Mouse (Mus musculus) lung, adult 2 months (tissue): ENCODE data around the gene Frmd8.

Source experiments
- CTCF ChIP-seq: fragments of 200-500 bp; IDR thresholded peaks from 2 replicates; pipeline ENCODE4 v1.5.1; 2011; ENCODE audit warnings: mild to moderate bottlenecking, low read length, control low read depth; ENCODE audit not compliant: insufficient read depth
- POLR2A ChIP-seq: fragments of 200-500 bp; IDR thresholded peaks from 2 replicates; pipeline ENCODE4 v1.6.1; 2011; ENCODE audit warnings: low read depth, mild to moderate bottlenecking, control low read depth, low read length, borderline replicate concordance; ENCODE audit errors: extremely low read depth

GRCm38 (mm10) chr19:5833287-5834100 lies 41.6 kb downstream of the Frmd8 start:
- peak; percentile 45; the same call in 1 of the 2 replicates for TF ChIP-seq POLR2A
- TF ChIP-seq CTCF: no peak
